Mouse (Mus musculus) ES-E14 (cell line): ENCODE results near the gene Ntrk3. TPM values are rescaled to one million over a fixed set of nuclear protein-coding genes. Genes with fewer than 3 reads are reported as not detected.

Experiments
- DNase-seq: peaks from one replicate; pipeline ENCODE4 v3.0.0-alpha.2; 2013; ENCODE audit warnings: low read depth, low spot score
- H3K27ac ChIP-seq: 2 replicates; pipeline ENCODE4 v1.5.1; 2012; ENCODE audit warnings: low read depth, mild to moderate bottlenecking, low read length, moderate library complexity, mixed read lengths; ENCODE audit not compliant: poor library complexity, insufficient read depth, severe bottlenecking
- H3K36me3 ChIP-seq: 2 replicates; pipeline ENCODE4 v1.6.1; 2012; ENCODE audit warnings: mild to moderate bottlenecking, low read length, moderate library complexity, mixed read lengths; ENCODE audit not compliant: control insufficient read depth, poor library complexity, insufficient read depth, severe bottlenecking
- H3K4me1 ChIP-seq, 2 experiments: fragments of 150-350 bp in 1 of 2; sonication (generic) in 1 of 2; 2 replicates each; pipeline ENCODE4 v1.6.1; 2012; ENCODE audit warnings: low read length in 2 of 2, mild to moderate bottlenecking in 1 of 2, mixed read lengths in 1 of 2; ENCODE audit not compliant: control insufficient read depth in 2 of 2, insufficient read depth in 2 of 2, poor library complexity in 1 of 2
- H3K4me3 ChIP-seq, 2 experiments: fragments of 150-350 bp in 1 of 2; sonication (generic) in 1 of 2; 2 replicates each; pipeline ENCODE4 v1.5.1; 2012; ENCODE audit warnings: low read length in 2 of 2, low read depth in 1 of 2, mild to moderate bottlenecking in 1 of 2, mixed read lengths in 1 of 2; ENCODE audit not compliant: insufficient read depth in 1 of 2, poor library complexity in 1 of 2, severe bottlenecking in 1 of 2
- H3K9ac ChIP-seq: 2 replicates; pipeline ENCODE4 v1.6.1; 2012; ENCODE audit warnings: low read depth, mild to moderate bottlenecking, low read length, mixed read lengths; ENCODE audit not compliant: poor library complexity, insufficient read depth, severe bottlenecking
- H3K9me3 ChIP-seq: fragments of 150-350 bp; sonication (generic); 2 replicates; pipeline ENCODE4 v1.6.1; 2012; ENCODE audit warnings: low read depth, mild to moderate bottlenecking, low read length; ENCODE audit not compliant: control insufficient read depth, insufficient read depth
- CHD2 ChIP-seq: IDR thresholded peaks from 2 replicates; pipeline ENCODE4 v1.6.1; 2014; ENCODE audit warnings: mild to moderate bottlenecking, low read depth, low read length, inconsistent platforms
- HCFC1 ChIP-seq: IDR thresholded peaks from 2 replicates; pipeline ENCODE4 v1.6.1; 2012; ENCODE audit warnings: low read length, inconsistent platforms, borderline replicate concordance; ENCODE audit not compliant: insufficient read depth
- MAFK ChIP-seq: IDR thresholded peaks from 2 replicates; pipeline ENCODE4 v1.6.1; 2014; ENCODE audit warnings: mild to moderate bottlenecking, low read depth, low read length, inconsistent platforms; ENCODE audit not compliant: insufficient read depth
- ZC3H11A ChIP-seq: IDR thresholded peaks from 2 replicates; pipeline ENCODE4 v1.6.1; 2012; ENCODE audit warnings: low read depth, mild to moderate bottlenecking, inconsistent platforms, low read length, borderline replicate concordance
- ZNF384 ChIP-seq: IDR thresholded peaks from 2 replicates; pipeline ENCODE4 v1.6.1; 2012; ENCODE audit warnings: low read depth, low read length, inconsistent platforms
- in situ Hi-C, 2 experiments: fragments of 600-800 bp; cut with MboI; formaldehyde crosslinking; loops; one replicate each; pipeline ENCODE4 v1.15.1; 2025; ENCODE audit warnings: low sequenced_read_pairs in 2 of 2, inconsistent platforms in 1 of 2; ENCODE audit not compliant: unreplicated experiment in 2 of 2
- total RNA-seq: library from RNA; depleted of rRNA; stranded (reverse); fragments of 300-350 nt; gene quantifications from 2 replicates; pipeline ENCODE4 v1.2.3, GENCODE M21; 2012

Ntrk3 gene
- total RNA-seq, 1 experiment, result 0.40 TPM

DNA sequence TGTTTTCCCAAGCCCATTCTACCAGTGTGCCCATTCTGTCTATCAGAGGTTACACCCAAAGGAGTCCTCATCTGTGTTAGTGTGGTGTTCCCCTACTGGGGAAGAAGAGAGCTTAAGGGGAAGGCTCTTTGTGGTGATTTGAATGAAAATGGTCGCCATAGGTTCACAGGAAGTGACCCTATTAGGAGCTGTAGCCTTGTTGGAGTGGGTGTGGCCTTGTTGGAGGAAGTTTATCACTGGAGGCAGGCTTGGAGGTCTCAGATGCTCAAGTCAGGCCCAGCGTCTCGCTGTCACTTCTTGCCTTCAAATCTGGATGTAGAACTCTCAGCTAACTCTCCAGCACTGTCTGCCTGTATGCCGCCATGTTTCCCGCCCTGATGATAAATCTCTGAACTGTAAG, 33.1 kb upstream of the Ntrk3 start:
- in situ Hi-C loops, result no loop called here
- no peak for DNase-seq
- H3K27ac ChIP-seq, result no peak overlapping the region

DNA sequence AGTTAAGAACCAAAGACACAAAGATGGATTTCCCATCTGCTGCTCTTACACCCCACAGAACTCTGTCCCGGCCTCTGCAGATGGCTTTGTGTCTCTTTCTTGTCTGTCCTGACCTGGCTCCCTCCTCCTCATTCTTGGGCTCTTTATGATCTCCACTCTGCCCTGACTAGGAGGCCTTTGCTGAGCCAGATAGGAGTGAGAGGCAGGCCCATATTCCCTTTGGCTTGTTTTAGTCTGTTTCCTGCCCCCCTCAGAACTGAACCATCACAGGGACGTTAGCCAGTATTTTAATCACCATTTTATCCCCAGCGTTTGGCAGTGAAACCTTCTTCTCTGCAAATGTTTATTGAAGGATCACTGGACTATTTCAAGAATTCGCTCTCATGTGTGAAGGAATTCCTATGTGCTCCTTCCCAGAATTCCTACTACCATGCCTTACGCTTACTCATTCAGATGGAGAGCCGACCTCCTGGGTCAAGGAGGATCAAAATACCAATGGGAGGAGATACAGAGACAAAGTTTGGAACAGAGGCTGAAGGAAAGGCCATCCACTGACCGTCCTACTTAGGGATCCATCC, 31.4 kb upstream of the Ntrk3 start:
- no peak for DNase-seq
- no peak overlapping the region for H3K27ac ChIP-seq

More for the DNA sequence above, 33.1 kb upstream of the Ntrk3 start:
- TF ChIP-seq ZC3H11A, result no peak
- TF ChIP-seq MAFK, result no peak
- TF ChIP-seq CHD2, result no peak
- no peak for TF ChIP-seq HCFC1
- H3K9ac ChIP-seq, result no peak overlapping the region
- H3K4me3 ChIP-seq, result no peak overlapping the region
- H3K36me3 ChIP-seq, result peaks cover 17% of the 10 kb centered on the region
- H3K4me1 ChIP-seq, result no peaks in the 10 kb centered on the region; a peak in 1 of 4 replicates
- H3K9me3 ChIP-seq, result no peaks in the 10 kb centered on the region

DNA sequence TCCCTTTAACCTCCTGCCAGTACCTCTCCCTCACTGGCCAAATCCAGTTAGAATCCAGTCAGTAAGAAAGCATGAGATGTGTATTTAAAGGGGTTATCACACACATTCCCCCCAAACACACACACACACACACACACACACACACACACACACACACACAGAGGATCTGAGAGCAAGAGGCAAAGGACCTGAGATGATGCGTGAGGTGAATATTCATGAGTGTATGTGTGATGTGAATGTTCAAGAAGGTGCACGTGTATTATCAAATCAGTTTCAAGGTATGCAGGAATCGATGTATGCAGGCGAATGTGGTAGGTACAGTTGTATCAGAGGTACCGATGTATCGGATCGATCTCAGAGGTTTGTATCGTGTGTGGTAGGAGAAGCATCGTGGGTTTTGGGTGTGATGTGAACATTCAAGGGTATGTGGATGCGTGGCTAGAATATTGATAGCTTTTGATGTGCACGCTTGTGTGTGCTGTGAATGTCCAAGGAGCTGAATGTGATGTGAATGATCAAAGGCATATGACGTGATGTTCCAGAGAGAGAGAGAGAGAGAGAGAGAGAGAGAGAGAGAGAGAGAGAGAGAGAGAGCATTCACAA, 30.2 kb upstream of the Ntrk3 start:
- TF ChIP-seq ZNF384 (no peak), CHD2 (no peak), ZC3H11A (no peak), HCFC1 (no peak), MAFK (no peak)
- H3K9ac ChIP-seq, result no peak overlapping the region
- no peaks in the 10 kb centered on the region for H3K4me1 ChIP-seq
- no peaks in the 10 kb centered on the region for H3K9me3 ChIP-seq
- H3K27ac ChIP-seq, result no peak overlapping the region
- no peak overlapping the region for H3K4me3 ChIP-seq
- no peak for DNase-seq
- peaks cover 2% of the 10 kb centered on the region; the same call in 1 of the 2 replicates for H3K36me3 ChIP-seq
- in situ Hi-C loops, result no loop called here

More for the DNA sequence above, 31.4 kb upstream of the Ntrk3 start:
- TF ChIP-seq ZNF384 (no peak), MAFK (no peak), CHD2 (no peak), HCFC1 (no peak), ZC3H11A (no peak)
- in situ Hi-C loops, result no loop called here
- Histone ChIP-seq H3K4me3 (no peak overlapping the region), H3K4me1 (no peaks in the 10 kb centered on the region), H3K9me3 (no peaks in the 10 kb centered on the region), H3K36me3 (peaks cover 6% of the 10 kb centered on the region), H3K9ac (no peak overlapping the region)

DNA sequence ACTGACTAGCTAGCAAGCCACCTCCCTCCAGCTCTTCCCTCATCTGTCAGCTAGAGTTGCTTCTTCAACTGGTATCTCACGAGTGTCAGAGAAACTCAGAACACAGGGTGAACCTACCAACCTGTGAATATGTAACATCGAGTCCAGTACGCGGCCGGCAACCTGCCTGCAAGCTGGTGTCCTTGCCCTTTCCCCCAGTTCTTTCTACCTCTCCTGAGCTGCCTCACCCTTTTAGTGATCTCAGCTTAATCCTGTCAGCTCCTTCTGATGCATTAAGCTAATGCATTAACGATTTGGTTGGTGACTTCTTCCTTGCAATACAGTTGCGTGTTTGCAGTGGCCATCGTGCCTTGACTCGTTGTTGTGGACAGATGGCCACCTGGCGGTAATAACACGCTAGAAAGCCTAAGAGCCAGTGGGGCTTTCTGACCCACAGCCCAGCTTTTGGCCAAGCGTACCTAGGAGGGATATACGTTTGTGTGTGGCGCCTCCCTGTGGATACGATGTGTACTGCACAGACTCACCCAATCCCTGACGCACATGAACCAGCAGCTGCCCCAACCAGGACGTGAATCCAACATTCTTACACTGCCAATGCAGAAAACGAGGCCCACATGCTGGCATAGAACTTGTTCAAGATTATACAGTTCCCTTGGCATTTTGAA, 28.3 kb upstream of the Ntrk3 start:
- in situ Hi-C loops, result no loop called here

More for the DNA sequence above, 28.3 kb upstream of the Ntrk3 start:
- TF ChIP-seq ZNF384, result no peak
- TF ChIP-seq CHD2, result no peak
- TF ChIP-seq HCFC1, result peak; percentile 31; the same call in 1 of the 2 replicates
- peak; percentile 91 for TF ChIP-seq ZC3H11A
- no peaks in the 10 kb centered on the region for H3K36me3 ChIP-seq
- H3K4me3 ChIP-seq, result no peak overlapping the region
- H3K9me3 ChIP-seq, result no peaks in the 10 kb centered on the region
- DNase-seq, result peak; percentile 54
- no peaks in the 10 kb centered on the region for H3K4me1 ChIP-seq
- H3K9ac ChIP-seq, result no peak overlapping the region
- no peak overlapping the region for H3K27ac ChIP-seq
